Mouse (Mus musculus) thymus, postnatal 14 days (tissue): ENCODE data around the gene Tenm2.

Experiments used
- DNase-seq: peaks from one replicate; pipeline ENCODE4 v3.0.0; 2021

The Tenm2 gene

GRCm38 (mm10) chr11:36553286-36553685 lies 682.5 kb downstream of the Tenm2 start:
- no peak for DNase-seq

DNA sequence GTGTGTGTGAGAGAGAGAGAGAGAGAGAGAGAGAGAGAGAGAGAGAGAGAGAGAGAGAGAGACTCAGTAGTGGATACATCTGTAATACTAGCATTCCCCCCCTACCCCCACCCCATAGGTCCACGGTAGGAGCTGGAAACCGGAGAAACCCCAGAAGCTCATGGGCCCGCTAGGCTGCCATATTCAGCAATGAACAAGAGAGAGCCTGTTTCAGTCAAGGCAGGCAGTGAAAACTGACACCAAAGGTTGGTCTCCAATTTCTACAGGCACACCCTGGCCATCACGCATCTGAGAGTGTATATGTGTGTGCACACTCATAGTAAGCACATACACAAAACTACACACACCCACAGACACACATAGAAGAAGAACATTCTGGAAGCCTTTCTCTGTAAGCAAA lies 685.1 kb downstream of the Tenm2 start:
- no peak for DNase-seq

GRCm38 (mm10) chr11:36549398-36550139 lies 686.2 kb downstream of the Tenm2 start:
- DNase-seq, result no peak

GRCm38 (mm10) chr11:36548139-36548538 lies 687.6 kb downstream of the Tenm2 start:
- no peak for DNase-seq

- no peak for DNase-seq
Observed at GRCm38 (mm10) chr11:36538144-36538543, 697.6 kb downstream of the Tenm2 start.

DNA sequence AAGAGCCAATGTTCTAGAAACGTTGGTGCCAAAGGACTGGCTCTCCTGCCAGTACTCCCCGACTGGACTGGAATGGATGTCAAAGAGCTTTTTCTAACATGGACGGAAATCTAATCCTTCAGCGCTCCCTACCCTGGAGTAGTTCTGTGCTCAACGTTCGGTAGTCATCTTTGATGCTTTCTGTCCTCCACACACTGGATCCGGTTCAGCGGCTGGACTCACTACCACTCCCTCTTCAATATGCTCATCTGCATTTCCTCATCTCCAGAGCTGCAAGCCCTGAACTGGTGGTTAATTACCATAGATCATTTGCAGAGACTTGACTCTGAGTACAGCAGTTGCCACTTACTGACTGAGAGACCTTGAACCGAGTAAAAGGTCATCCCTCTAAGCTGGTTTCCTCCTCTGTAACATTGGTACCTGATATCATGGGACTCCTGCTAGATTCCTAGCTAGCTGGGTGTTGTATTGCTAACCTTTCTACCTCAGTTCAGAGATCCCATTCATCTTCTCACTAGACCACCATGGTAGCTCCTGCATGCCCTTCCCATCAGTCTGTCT lies 698.1 kb downstream of the Tenm2 start:
- no peak for DNase-seq

DNA sequence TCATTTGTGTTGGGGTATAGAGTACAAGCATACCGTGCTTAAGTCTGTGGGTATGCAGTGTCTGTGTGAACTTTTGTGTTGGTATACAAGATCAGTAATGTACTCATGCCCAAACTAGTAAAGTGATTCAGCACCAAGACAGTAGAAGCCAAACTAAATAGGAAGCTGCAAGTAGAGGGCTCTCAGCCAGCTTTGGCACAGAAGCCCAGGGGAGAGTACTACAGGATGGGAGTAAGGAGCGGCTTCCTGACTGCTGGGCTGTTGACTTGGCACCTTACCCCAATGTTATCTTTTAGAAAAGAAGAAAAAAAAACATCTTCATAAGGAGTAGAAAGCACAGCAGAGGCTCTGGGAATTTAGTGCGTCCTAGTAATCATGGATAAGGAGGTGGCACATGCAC lies 700.2 kb downstream of the Tenm2 start:
- no peak for DNase-seq

- DNase-seq, result no peak
Observed at GRCm38 (mm10) chr11:36531614-36532013, 704.1 kb downstream of the Tenm2 start.

- DNase-seq, result no peak
Observed at GRCm38 (mm10) chr11:36527509-36527908, 708.3 kb downstream of the Tenm2 start.

GRCm38 (mm10) chr11:36526381-36526780 lies 709.4 kb downstream of the Tenm2 start:
- DNase-seq, result peak; percentile 18

GRCm38 (mm10) chr11:36512468-36512867 lies 723.3 kb downstream of the Tenm2 start:
- no peak for DNase-seq

GRCm38 (mm10) chr11:36508312-36508711 lies 727.5 kb downstream of the Tenm2 start:
- no peak for DNase-seq

- DNase-seq, result no peak
Observed at GRCm38 (mm10) chr11:36494898-36495548, 740.7 kb downstream of the Tenm2 start.

GRCm38 (mm10) chr11:36492274-36492673 lies 743.5 kb downstream of the Tenm2 start:
- DNase-seq, result no peak

DNA sequence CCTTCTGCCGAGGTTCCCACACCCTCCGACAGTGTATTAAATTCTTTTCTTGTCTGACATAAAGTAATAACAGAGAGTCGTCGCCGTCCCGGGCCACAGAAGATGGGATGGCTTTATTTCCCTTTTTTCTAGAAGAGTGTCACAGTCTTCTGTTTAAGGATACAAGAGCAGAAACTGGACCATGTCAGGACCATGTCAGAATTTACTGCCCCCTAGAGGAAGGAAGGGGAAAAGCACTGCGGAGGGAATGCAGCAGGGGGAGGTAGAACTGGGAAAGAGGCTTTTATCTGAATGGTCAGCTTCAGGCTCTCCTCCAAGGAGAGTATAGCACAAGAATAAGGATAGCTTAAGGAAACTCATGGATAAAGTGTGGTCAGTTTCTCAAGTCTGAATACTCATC lies 745.7 kb downstream of the Tenm2 start:
- no peak for DNase-seq

GRCm38 (mm10) chr11:36488666-36489065 lies 747.1 kb downstream of the Tenm2 start:
- no peak for DNase-seq

DNA sequence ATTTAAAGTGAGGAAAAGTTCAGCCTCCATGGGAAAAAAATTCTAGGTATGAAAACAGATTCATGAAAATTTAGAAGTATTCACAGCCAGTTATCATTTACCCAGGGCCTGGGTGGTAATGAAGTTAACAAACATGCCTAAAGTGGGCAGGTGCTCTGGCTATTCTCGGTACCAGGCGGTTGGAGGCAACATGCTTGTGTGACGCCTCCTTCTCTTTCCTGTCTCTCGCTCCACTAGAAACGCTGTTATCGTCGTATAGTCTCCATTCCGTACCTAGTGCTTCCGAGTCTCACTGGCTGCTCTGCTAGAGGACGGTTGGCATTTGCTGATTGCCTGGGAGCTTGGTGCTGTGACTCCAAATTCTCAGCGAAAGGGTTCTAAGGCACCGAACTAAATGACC lies 749.7 kb downstream of the Tenm2 start:
- DNase-seq, result no peak

DNA sequence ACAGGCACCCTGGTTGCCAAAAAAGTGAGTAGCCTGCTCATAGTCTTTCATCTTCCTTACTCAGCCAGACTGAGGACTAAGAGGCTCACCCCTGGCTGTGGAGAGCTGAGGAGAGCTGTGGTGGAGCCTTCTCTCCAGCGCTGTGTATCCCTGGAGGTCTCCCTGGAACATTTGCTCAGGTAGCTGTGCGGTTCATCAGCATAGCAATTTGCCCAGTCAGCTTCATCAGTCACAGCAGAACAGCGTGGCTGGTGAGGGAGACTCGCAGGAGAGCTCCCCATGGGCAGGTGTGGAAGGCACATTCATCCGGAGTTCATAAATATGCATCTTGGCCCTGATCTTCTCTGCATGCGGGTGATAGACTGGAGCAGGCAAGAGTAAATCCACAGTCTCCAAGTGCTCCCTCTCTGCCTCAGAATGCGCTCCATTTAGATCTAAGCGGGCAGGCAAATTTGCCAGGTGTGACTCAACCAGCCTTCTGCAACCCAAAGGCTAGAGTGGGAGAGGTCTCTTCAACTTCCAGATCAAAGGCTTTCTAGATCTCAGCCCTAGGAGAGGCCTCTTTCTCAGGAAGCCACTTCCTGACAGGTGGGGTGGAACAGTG lies 751.2 kb downstream of the Tenm2 start:
- DNase-seq, result no peak

- no peak for DNase-seq
Observed at GRCm38 (mm10) chr11:36482136-36482535, 753.6 kb downstream of the Tenm2 start.

DNA sequence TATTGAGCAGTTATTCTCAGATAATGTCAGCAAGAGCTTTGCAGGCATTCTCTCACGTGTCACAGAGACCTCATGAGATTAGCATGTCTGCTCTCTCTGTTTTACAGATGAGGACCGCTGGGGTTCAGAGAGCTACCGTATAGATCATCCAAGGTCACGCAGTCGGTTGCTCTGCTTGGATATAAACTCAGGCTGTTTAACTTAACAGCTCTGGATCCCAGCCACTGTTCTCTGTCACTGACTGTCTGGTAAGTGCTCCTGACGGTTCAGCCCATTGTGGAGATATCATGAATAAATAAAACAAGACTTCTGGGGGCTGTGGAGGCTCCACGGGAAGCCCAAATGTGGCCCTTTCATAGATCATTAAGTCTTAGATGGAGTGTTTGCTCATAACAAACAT lies 754.2 kb downstream of the Tenm2 start:
- no peak for DNase-seq

DNA sequence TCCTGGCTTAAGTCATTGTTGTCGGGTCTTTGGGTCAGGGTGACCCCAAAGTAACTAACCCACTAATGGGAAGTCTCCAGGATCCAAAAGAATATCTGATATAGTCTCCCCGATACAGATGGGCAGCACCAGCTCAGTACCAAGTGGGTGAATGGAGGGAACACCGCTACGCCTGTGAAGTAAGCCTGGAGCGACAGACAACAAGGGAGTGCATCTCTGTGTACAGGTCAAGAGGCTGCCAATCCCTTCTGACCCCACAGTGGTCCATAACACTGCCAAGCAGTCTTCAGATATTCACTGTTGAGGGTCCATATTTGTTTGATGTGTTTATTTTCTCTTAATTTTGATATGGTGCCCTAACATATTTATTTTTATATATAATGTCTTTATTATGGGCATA lies 754.7 kb downstream of the Tenm2 start:
- DNase-seq, result no peak

- no peak for DNase-seq
Observed at GRCm38 (mm10) chr11:36469811-36470551, 765.8 kb downstream of the Tenm2 start.

GRCm38 (mm10) chr11:36458451-36458850 lies 777.3 kb downstream of the Tenm2 start:
- no peak for DNase-seq
